Mouse (Mus musculus): Measurements from ENCODE around the gene Setdb1. TPM values are rescaled to one million over a fixed set of nuclear protein-coding genes. Genes with fewer than 3 reads are reported as not detected.
A peak's percentile ranks its signal among the peaks of the same experiment; 100 is the strongest.

Gene Setdb1
- polyA plus RNA-seq, 1 experiment from 2014 or later, result 16.7 TPM

- WGBS, result 36% methylated on average over 4 of the region's 4 CpGs
Observed at GRCm38 (mm10) chr3:95306244-95306643, 50.8 kb downstream of the Setdb1 start.

GRCm38 (mm10) chr3:95301204-95301796 lies 55.7 kb downstream of the Setdb1 start:
- H3K36me3 ChIP-seq, result no peaks in the 10 kb centered on the region
- H3K4me2 ChIP-seq, result no peak overlapping the region
- H3K4me3 ChIP-seq, result no peak overlapping the region
- 79% methylated on average over 3 of the region's 3 CpGs for WGBS
- H3K9me3 ChIP-seq (replicated peaks), result no peaks in the 10 kb centered on the region
- ATAC-seq (replicated peaks; ENCODE audit: insufficient number of reproducible peaks, insufficient read depth, low FRiP score, low read depth), result no peak
- no peak overlapping the region for H3K27ac ChIP-seq
- H3K4me1 ChIP-seq (replicated peaks), result peaks cover 4% of the 10 kb centered on the region
- H3K9ac ChIP-seq, result no peak overlapping the region
- H3K27me3 ChIP-seq, result no peaks in the 10 kb centered on the region

More at GRCm38 (mm10) chr3:95306244-95306643, 50.8 kb downstream of the Setdb1 start:
- Histone ChIP-seq H3K27me3 (no peaks in the 10 kb centered on the region), H3K4me3 (no peak overlapping the region), H3K36me3 (no peaks in the 10 kb centered on the region), H3K27ac (no peak overlapping the region), H3K4me2 (no peak overlapping the region), H3K9me3 (replicated peaks) (no peaks in the 10 kb centered on the region), H3K4me1 (replicated peaks) (peaks cover 7% of the 10 kb centered on the region), H3K9ac (no peak overlapping the region)
- ATAC-seq (replicated peaks; ENCODE audit: insufficient number of reproducible peaks, insufficient read depth, low FRiP score, low read depth), result no peak

DNA sequence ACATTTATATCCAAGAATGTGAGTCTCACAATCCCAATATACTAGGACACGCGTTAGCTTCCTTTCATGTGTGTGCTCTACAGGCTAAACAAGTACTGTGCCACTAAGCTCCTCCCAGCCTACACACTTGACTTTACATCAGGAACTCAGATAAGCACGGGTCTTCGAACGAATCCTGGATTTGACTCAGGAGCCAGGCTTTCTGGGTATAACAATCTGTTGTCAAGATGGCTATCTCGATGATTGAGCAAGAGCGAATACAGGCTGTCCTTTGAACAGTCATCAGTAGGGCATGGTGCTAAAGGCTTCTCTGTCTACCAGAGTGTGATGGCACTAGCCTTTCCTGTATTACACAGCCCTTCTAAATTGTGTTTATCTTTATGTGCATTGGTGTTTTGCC lies 59.0 kb downstream of the Setdb1 start:
- peaks cover 7% of the 10 kb centered on the region; the same call in 1 of the 2 replicates for H3K4me1 ChIP-seq (replicated peaks)
- no peak for ATAC-seq (replicated peaks; ENCODE audit: insufficient number of reproducible peaks, insufficient read depth, low FRiP score, low read depth)
- H3K27me3 ChIP-seq, result no peaks in the 10 kb centered on the region
- peaks cover 21% of the 10 kb centered on the region; the same call in 1 of the 2 replicates for H3K36me3 ChIP-seq
- H3K9ac ChIP-seq, result no peak overlapping the region
- no peak overlapping the region for H3K27ac ChIP-seq
- H3K4me2 ChIP-seq, result no peak overlapping the region
- H3K4me3 ChIP-seq, result no peak overlapping the region
- no peaks in the 10 kb centered on the region for H3K9me3 ChIP-seq (replicated peaks)
- WGBS, result 62% methylated on average over 7 of the region's 7 CpGs

GRCm38 (mm10) chr3:95296103-95296469 lies 60.9 kb downstream of the Setdb1 start:
- Histone ChIP-seq H3K27ac (peak overlapping the region; percentile 28; the same call in 1 of the 2 replicates), H3K9ac (no peak overlapping the region), H3K36me3 (peaks cover 30% of the 10 kb centered on the region; the same call in 1 of the 2 replicates), H3K9me3 (replicated peaks) (no peaks in the 10 kb centered on the region), H3K4me2 (no peak overlapping the region), H3K27me3 (no peaks in the 10 kb centered on the region), H3K4me3 (no peak overlapping the region), H3K4me1 (replicated peaks) (peaks cover 7% of the 10 kb centered on the region; the same call in 1 of the 2 replicates)
- WGBS, result 18% methylated on average over 5 of the region's 5 CpGs
- ATAC-seq (replicated peaks; ENCODE audit: insufficient number of reproducible peaks, insufficient read depth, low FRiP score, low read depth), result no peak

GRCm38 (mm10) chr3:95295321-95296102 lies 61.5 kb downstream of the Setdb1 start:
- Histone ChIP-seq H3K9ac (no peak overlapping the region), H3K4me3 (no peak overlapping the region), H3K27ac (peak overlapping the region; percentile 28; the same call in 1 of the 2 replicates), H3K4me2 (no peak overlapping the region), H3K9me3 (replicated peaks) (no peaks in the 10 kb centered on the region), H3K27me3 (no peaks in the 10 kb centered on the region), H3K36me3 (peaks cover 30% of the 10 kb centered on the region; the same call in 1 of the 2 replicates), H3K4me1 (replicated peaks) (peaks cover 7% of the 10 kb centered on the region; the same call in 1 of the 2 replicates)
- WGBS, result 73% methylated on average over 11 of the region's 11 CpGs
- no peak for ATAC-seq (replicated peaks; ENCODE audit: insufficient number of reproducible peaks, insufficient read depth, low FRiP score, low read depth)

- H3K9me3 ChIP-seq (replicated peaks), result no peaks in the 10 kb centered on the region
- peaks cover 30% of the 10 kb centered on the region; the same call in 1 of the 2 replicates for H3K36me3 ChIP-seq
- H3K4me3 ChIP-seq, result no peak overlapping the region
- 78% methylated on average over 5 of the region's 5 CpGs for WGBS
- H3K27ac ChIP-seq, result no peak overlapping the region
- no peak overlapping the region for H3K4me2 ChIP-seq
- H3K4me1 ChIP-seq (replicated peaks), result peaks cover 7% of the 10 kb centered on the region; the same call in 1 of the 2 replicates
- no peaks in the 10 kb centered on the region for H3K27me3 ChIP-seq
- ATAC-seq (replicated peaks; ENCODE audit: insufficient number of reproducible peaks, insufficient read depth, low FRiP score, low read depth), result no peak
- H3K9ac ChIP-seq, result no peak overlapping the region
Observed at GRCm38 (mm10) chr3:95294718-95295117, 62.3 kb downstream of the Setdb1 start.

DNA sequence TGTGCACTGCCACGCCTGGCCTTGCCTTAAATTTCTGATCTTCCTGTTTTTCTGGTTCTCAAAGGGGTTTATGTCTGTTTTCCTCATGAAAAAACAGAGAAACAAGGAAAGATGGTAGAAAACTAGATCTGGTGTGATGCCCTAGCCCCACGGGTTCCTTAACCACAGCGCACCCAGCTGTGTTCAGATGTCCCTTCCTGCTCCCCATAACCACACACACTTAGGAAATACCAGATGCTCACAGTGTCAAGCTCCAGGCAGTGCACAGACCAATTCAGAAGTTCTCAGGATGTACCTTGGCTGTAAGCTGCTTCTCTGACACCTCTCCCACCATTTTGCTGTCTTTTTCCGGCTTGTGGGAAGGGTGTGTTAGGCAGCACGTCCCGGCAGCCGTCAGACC lies 62.7 kb downstream of the Setdb1 start:
- Histone ChIP-seq H3K36me3 (peaks cover 30% of the 10 kb centered on the region; the same call in 1 of the 2 replicates), H3K4me2 (no peak overlapping the region), H3K4me3 (no peak overlapping the region), H3K9ac (no peak overlapping the region), H3K9me3 (replicated peaks) (no peaks in the 10 kb centered on the region), H3K27ac (no peak overlapping the region), H3K4me1 (replicated peaks) (peaks cover 7% of the 10 kb centered on the region; the same call in 1 of the 2 replicates), H3K27me3 (no peaks in the 10 kb centered on the region)
- no peak for ATAC-seq (replicated peaks; ENCODE audit: insufficient number of reproducible peaks, insufficient read depth, low FRiP score, low read depth)
- WGBS, result 80% methylated on average over 7 of the region's 7 CpGs

DNA sequence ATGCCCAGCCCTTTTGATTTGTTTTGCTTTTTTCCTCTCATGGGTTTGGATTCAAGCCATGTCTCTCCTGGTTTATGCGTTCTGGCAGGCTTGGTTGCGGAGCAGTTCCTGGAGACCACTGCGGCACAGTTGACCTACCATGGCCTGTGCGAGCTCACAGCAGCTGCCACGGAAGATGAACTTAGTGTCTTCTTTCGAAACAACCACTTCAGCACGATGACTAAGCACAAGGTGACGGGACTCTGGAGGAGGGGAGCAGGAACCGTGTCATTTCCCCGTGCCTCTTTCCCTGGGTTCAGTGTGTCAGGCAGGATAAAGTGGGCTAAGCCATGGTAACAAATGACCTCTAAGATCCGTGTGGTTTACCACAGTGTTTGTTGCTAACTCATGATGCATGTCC lies 63.5 kb downstream of the Setdb1 start:
- Histone ChIP-seq H3K4me3 (no peak overlapping the region), H3K4me1 (replicated peaks) (peaks cover 7% of the 10 kb centered on the region; the same call in 1 of the 2 replicates), H3K36me3 (peaks cover 30% of the 10 kb centered on the region; the same call in 1 of the 2 replicates), H3K9ac (no peak overlapping the region), H3K9me3 (replicated peaks) (no peaks in the 10 kb centered on the region), H3K4me2 (no peak overlapping the region), H3K27me3 (no peaks in the 10 kb centered on the region), H3K27ac (no peak overlapping the region)
- 65% methylated on average over 11 of the region's 11 CpGs for WGBS
- ATAC-seq (replicated peaks; ENCODE audit: insufficient number of reproducible peaks, insufficient read depth, low FRiP score, low read depth), result no peak

GRCm38 (mm10) chr3:95292899-95293298 lies 64.1 kb downstream of the Setdb1 start:
- Histone ChIP-seq H3K36me3 (peaks cover 33% of the 10 kb centered on the region; the same call in 1 of the 2 replicates), H3K4me3 (no peak overlapping the region), H3K4me1 (replicated peaks) (peaks cover 7% of the 10 kb centered on the region; the same call in 1 of the 2 replicates), H3K4me2 (no peak overlapping the region), H3K27me3 (no peaks in the 10 kb centered on the region), H3K9ac (no peak overlapping the region), H3K9me3 (replicated peaks) (no peaks in the 10 kb centered on the region), H3K27ac (no peak overlapping the region)
- no peak for ATAC-seq (replicated peaks; ENCODE audit: insufficient number of reproducible peaks, insufficient read depth, low FRiP score, low read depth)
- 91% methylated on average over 2 of the region's 2 CpGs for WGBS

DNA sequence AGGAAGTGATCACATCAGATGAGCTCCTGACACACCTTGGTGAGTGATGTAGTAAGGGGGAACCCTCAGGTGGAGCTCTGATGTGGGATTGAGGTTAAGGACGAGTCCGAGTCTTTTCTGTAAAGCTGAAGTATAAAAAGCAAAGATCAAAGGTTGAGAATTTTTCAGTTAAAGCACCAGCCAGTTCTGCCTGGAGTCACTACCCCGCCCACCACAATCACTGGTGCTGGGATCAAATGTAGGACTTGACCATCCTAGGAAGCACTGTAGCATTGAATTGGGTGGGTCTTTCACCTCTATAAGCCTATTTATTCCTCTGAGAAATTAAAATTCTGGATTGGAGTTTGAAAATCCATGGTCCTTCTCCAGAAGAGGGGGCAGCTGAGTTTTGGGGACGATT lies 66.0 kb downstream of the Setdb1 start:
- no peak overlapping the region for H3K4me2 ChIP-seq
- no peak overlapping the region for H3K9ac ChIP-seq
- no peak overlapping the region for H3K4me3 ChIP-seq
- no peak for ATAC-seq (replicated peaks; ENCODE audit: insufficient number of reproducible peaks, insufficient read depth, low FRiP score, low read depth)
- H3K9me3 ChIP-seq (replicated peaks), result no peaks in the 10 kb centered on the region
- H3K27me3 ChIP-seq, result no peaks in the 10 kb centered on the region
- WGBS, result 76% methylated on average over 4 of the region's 4 CpGs
- peaks cover 35% of the 10 kb centered on the region; the same call in 1 of the 2 replicates for H3K36me3 ChIP-seq
- H3K27ac ChIP-seq, result no peak overlapping the region
- peaks cover 3% of the 10 kb centered on the region; the same call in 1 of the 2 replicates for H3K4me1 ChIP-seq (replicated peaks)

- H3K4me2 ChIP-seq, result no peak overlapping the region
- no peak overlapping the region for H3K27ac ChIP-seq
- no peaks in the 10 kb centered on the region for H3K4me1 ChIP-seq (replicated peaks)
- 77% methylated on average over 6 of the region's 6 CpGs for WGBS
- peaks cover 32% of the 10 kb centered on the region; the same call in 1 of the 2 replicates for H3K36me3 ChIP-seq
- H3K9me3 ChIP-seq (replicated peaks), result no peaks in the 10 kb centered on the region
- no peak overlapping the region for H3K4me3 ChIP-seq
- ATAC-seq (replicated peaks; ENCODE audit: insufficient number of reproducible peaks, insufficient read depth, low FRiP score, low read depth), result no peak
- no peak overlapping the region for H3K9ac ChIP-seq
- H3K27me3 ChIP-seq, result no peaks in the 10 kb centered on the region
Observed at GRCm38 (mm10) chr3:95290156-95290555, 66.8 kb downstream of the Setdb1 start.

Data from heart, embryonic 15.5 days (tissue).